Mouse (Mus musculus) T-helper 1 cell (primary cell): ENCODE data around the gene Khsrp.
"Not testable (repeated sequence)": the region's sequence is repeated elsewhere in the genome, so short reads cannot be mapped to it uniquely, and the experiment has no call there.

Source experiments
- in situ Hi-C: fragments of 300-600 bp; cut with MboI, MseI; formaldehyde crosslinking; loops from one replicate; pipeline ENCODE4 v1.15.1; 2025; ENCODE audit warnings: high pct_unique_total_duplicates

Gene Khsrp

DNA sequence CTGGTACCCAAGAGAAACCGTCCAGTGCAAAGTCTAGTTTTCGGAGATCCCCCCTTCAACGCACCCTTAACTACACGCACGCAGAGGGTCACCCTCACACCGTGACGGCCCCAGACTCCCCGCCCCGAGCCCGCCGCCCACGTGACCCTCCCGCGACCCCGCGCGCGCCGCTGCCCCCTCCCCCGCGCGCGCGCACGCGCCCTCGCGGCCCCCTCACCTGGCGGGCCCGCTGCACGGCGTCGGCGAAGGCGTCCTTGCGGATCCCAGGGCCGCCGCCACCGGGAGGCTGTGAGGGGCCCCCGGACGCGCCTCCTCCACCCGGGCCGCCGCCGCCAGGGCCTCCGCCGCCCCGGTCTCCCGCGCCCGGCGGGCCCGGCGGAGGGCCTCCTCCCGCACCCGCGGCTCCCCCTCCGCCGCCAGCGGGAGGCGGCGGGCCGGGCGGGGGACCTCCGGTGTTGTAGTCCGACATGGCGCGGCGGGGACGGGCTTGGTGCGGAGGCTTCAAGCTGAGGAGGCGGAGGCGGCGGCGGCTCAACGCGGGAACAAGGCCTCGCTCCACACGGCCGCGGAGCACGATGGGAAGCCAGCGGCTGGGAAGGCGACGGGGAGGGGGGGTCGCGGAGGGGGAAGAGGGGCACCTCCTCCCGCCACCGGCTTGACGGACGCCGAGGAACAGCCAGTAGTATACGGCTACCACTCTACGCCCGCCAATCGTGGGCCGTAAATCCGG, at the start of gene Khsrp:
TSS of gene Khsrp (minus strand) at position 592 of the 730 bp plus-strand sequence.
- in situ Hi-C loops: loop anchor here (25.0 kb wide), 1 partner anchor 1319 kb away; the partner anchor contains the start of gene Pot1b

DNA sequence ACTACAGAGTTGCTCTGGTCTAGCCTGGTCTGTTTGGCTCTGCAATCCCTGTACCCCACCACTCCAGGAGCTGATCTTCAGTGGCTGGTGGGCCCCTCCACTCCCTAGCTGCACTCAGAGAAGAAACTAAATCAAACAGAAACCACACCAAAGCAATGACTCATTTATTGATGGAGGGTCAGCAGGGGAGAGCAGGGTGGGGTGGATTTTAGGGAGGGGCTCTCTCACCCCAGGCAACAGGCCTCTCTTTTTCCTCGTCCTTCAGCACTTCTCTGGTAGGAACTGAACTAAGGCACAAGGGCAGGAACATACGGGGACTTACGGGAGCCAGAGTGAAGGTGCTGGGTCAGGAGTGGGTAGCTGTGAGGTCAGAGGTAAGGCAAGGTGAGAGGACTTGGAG, 48.6 kb upstream of the Khsrp start:
- in situ Hi-C loops: loop anchor here (10.0 kb wide), 1 partner anchor 255 kb away; no protein-coding TSS in a partner anchor

DNA sequence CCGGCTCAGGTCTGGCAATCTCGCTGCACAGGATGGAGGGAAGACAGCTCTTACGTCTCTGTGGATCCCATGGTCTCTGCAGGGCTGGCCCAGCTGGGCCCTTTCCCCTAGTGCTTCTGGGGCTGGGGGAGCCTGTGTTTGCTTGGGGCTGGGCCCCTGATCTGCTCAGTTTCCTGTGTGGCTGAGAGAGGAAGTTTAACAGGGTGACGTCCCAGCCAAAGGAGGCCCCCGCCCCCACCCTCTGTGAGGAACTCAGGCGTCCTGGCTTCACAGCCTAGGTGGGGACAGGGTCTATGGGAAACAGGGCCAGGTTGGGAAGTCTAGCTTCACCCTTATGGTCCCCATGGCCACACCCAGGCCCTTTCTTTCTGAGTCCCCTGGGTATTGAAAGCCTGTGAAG, 47.0 kb upstream of the Khsrp start, which contains the start of gene Dennd1c:
TSS of gene Dennd1c (minus strand) at position 179 of the 400 bp plus-strand sequence.
- in situ Hi-C loops: no loop called here

DNA sequence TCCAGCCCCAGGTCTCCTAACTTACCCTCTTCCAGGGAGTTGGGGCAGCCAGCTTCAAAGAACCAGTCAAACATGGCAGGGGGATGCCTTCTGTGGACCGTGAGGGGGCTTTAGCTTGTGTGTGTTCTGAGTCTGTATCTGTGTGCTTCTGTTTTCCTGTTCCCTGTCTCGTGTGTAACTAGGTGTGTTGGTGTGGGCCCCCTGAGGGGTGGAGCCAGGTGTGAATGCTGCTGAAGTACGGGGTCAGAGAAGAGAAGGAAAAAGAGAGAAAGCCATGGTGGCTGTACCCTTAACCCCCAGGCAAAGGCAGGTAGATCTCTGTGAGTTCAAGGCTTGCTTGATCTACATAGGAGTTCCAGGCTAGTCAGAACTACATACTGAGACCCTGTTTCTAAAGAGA, 45.6 kb upstream of the Khsrp start:
- in situ Hi-C loops: no loop called here

GRCm38 (mm10) chr17:57070699-57071098, 39.4 kb upstream of the Khsrp start:
- in situ Hi-C loops: no loop called here

- in situ Hi-C loops: no loop called here
Measured at GRCm38 (mm10) chr17:57070272-57070671, 39.0 kb upstream of the Khsrp start.

DNA sequence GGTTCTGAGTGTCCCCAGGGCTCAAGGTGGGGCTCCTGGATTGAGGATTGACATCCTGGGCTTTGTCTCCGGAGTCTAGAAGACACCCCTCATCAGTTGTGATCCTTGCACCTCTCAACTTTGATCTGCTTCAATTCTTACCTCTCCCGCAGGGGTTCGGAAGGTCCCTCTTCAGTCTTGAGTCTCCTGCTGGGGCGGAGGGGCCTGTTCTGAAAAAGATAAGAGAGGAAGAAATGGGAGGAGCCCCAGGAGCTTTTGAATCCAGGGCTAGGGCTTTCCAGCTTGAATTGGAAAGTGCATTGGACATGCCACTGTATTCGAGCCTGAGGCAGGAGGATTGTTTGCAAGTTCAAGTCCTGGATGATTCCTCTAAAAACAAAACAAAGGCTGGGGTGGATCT, 35.6 kb upstream of the Khsrp start:
- in situ Hi-C loops: no loop called here

- in situ Hi-C loops: no loop called here
Measured at GRCm38 (mm10) chr17:57063031-57063430, 31.7 kb upstream of the Khsrp start.

- in situ Hi-C loops: no loop called here
Measured at GRCm38 (mm10) chr17:57062548-57062947, 31.2 kb upstream of the Khsrp start.

DNA sequence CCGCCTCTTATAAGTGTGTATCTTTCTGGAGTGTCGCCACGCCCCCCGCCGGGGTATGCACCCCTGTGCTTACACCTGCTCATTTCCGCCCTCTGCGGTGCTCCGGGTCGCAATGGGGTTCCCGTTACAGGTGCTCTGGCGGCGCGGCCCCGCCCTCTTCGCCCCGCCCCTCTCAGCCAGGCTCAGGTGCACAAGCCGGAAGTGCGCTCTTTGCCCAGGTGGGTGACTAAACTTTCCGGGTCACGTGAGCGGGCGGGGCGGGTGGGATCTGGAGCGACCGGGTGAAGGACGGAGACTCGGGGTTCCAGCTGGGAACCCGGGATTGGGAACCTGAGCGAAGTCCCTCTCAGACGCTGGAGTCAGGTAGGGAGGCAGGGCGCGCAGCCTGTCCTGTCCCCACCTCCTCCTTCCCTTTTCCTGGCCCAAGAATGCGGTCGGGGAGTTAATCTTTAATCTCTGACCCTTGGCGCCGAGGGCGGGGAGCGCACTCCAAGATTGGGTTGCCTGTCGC, 30.7 kb upstream of the Khsrp start:
- in situ Hi-C loops: no loop called here

DNA sequence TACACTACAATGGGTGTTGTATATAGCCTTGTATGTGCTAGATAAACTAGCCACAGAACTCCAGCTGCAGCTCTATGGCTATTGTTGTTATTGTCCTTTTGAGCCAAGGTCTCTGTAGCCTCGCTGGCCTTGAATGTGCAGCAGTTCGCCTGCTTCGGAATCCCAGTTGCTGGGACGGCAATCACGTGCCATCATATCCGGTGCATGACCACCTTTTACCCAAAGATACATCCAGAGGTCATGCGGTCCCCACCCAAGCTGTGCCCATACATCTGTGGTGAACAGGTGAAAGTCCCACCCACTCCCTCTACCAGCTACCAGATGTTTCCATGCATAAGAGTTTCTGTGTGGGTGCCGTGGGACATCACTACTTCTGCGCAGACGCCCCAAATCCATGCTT, 29.7 kb upstream of the Khsrp start:
- in situ Hi-C loops: no loop called here

- in situ Hi-C loops: no loop called here
Measured at GRCm38 (mm10) chr17:57060231-57060801, 29.0 kb upstream of the Khsrp start.

DNA sequence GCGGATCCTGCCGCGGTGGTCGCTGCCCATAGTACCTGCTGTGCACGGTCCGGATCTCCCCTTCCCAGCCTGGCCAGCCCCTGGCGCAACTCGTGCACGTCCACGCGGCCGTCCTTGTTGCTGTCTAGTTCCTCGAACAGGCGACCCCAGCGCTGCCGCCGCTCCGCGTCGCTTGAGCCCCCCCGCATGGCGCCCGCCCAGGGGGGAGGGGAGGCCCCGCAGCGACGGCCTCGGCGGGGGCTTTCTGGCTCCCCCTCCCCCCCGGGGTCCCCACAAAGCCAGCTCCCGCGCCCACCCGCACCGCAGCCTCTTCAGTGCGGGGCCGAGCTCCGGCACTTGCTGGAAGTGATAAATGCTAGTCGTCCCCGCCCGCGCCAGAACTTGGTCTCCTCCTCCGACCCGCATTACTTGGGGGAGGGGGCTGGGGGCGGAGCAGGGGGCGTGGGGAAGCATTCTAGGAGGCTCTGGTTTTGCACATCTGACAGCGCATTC, 28.2 kb upstream of the Khsrp start, which contains the start of gene Slc25a23:
TSS of gene Slc25a23 (minus strand) at position 378 of the 492 bp plus-strand sequence.
- in situ Hi-C loops: no loop called here

GRCm38 (mm10) chr17:57058891-57059485, 27.7 kb upstream of the Khsrp start, which contains the start of gene Crb3:
Crb3 (plus strand) TSS chr17:57059105.
- in situ Hi-C loops: no loop called here

- in situ Hi-C loops: no loop called here
Measured at GRCm38 (mm10) chr17:57056246-57056645, 24.9 kb upstream of the Khsrp start.

GRCm38 (mm10) chr17:57051679-57052078, 20.4 kb upstream of the Khsrp start:
- in situ Hi-C loops: not testable (repeated sequence)

DNA sequence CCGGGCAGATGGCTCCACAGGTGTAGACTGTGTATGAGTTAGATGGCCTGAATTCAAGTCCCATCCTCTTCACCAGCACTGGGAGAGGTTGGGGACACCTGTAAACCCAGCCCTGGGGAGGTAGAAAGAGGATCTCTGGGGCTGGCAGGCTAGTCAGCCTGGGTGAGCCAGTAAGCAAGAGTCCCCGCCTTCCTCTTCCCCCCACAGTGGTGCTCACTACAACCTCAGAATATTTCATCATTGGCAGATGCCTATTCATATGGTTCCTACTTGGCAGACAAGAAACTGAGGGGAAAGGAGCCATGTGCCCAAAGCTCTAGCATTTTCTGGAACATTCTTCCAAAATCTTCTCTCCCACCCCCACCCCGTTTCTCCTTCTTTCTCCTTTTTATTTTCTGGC, 17.5 kb upstream of the Khsrp start:
- in situ Hi-C loops: loop anchor here (25.0 kb wide), 1 partner anchor 1337 kb away; the partner anchor contains the start of gene Pot1b

GRCm38 (mm10) chr17:57047406-57047805, 16.1 kb upstream of the Khsrp start:
- in situ Hi-C loops: loop anchor here (25.0 kb wide), 1 partner anchor 1335 kb away; the partner anchor contains the start of gene Pot1b

GRCm38 (mm10) chr17:57041554-57041953, 10.2 kb upstream of the Khsrp start, which contains the start of gene Slc25a41:
Slc25a41 (minus strand) TSS chr17:57041654.
- in situ Hi-C loops: loop anchor here (25.0 kb wide), 1 partner anchor 1329 kb away; the partner anchor contains the start of gene Pot1b

DNA sequence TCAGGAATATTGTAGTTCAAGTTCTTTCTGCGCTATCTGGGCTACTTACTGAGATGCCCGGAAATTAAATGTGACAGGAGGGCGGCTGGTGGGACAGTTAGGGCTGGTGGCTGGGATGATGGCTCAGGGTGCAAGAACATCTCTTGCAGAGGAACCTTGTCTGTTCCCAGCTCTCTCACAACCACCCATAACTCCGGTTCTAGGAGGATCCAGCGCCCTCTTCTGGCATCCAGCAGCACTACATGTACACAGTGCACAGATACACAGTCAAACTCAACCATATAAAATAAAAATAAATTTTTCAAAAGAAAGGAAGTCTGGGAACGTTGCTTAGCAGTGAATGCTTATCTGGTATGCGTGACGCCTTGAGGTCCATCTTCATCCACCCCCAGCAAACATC, 7.7 kb upstream of the Khsrp start:
- in situ Hi-C loops: loop anchor here (25.0 kb wide), 1 partner anchor 1327 kb away; the partner anchor contains the start of gene Pot1b

- in situ Hi-C loops: loop anchor here (25.0 kb wide), 1 partner anchor 1321 kb away; the partner anchor contains the start of gene Pot1b
Measured at GRCm38 (mm10) chr17:57032854-57033253, 1.5 kb upstream of the Khsrp start.
